13 mouse cellular contexts compared by ENCODE assay signal in the genomic region with DNA sequence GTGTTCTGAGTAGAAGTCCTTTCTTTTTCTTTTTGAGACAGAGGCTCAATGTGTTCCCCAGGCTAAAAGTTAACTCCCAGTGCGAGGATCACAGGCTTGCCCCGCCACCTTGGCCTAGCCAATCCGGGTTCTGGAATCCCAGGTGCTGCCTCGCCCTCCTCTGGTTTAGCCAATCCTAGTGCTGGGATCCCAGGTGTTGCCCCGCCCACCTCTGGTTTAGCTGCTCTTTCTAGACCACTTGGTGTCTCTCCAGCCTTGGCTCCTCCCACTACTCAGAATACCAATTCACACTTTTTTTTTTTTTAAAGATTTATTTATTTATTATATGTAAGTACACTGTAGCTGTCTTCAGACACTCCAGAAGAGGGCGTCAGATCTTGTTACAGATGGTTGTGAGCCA. TPM values are rescaled to one million over a fixed set of nuclear protein-coding genes. Genes with fewer than 3 reads are reported as not detected.
A peak's percentile ranks its signal among the peaks of the same experiment; 100 is the strongest.
DNase-seq lines count a peak whose midpoint lies in the region; ATAC-seq lines count a peak whose summit lies in the region.
"Had no signal": no experiment of that assay in that cellular context is flagged by ENCODE, and none has a peak within 500 bp of the region (broad histone marks: within the 10 kb centered on the region; RNA-seq: fewer than 3 reads in every experiment).

No protein-coding gene starts in this region.

- no peaks in the 10 kb centered on the region for H3K9me3 ChIP-seq in liver, embryonic 11.5 days (ENCODE audit: control insufficient read depth, low read length)
- H3K9me3 ChIP-seq in limb, embryonic 12.5 days: no peaks in the 10 kb centered on the region
- H3K9me3 ChIP-seq in stomach, embryonic 14.5 days (ENCODE audit: control insufficient read depth, low read depth, low read length): no peaks in the 10 kb centered on the region
- H3K9me3 ChIP-seq: liver, embryonic 13.5 days had no signal

- no peaks in the 10 kb centered on the region for H3K36me3 ChIP-seq in liver, embryonic 11.5 days (ENCODE audit: control insufficient read depth, insufficient read depth, low read length)
- H3K36me3 ChIP-seq in limb, embryonic 12.5 days: no peaks in the 10 kb centered on the region
- H3K36me3 ChIP-seq in stomach, embryonic 14.5 days (ENCODE audit: control insufficient read depth, insufficient read depth, low read length): no peaks in the 10 kb centered on the region
- H3K36me3 ChIP-seq: G1E; liver, embryonic 13.5 days had no signal

- ATAC-seq in liver, embryonic 11.5 days (replicated peaks; ENCODE audit: low FRiP score): no peak
- ATAC-seq in limb, embryonic 12.5 days (ENCODE audit: insufficient number of reproducible peaks, insufficient read depth, low FRiP score, low TSS enrichment, low read depth): no peak
- no peak for ATAC-seq in stomach, embryonic 14.5 days (ENCODE audit: insufficient number of reproducible peaks, insufficient read depth, low FRiP score, low read depth)
- ATAC-seq in erythroblast, adult 5-6 weeks (replicated peaks; ENCODE audit: low FRiP score, poor library complexity, severe bottlenecking): no peak

- DNase-seq in liver: peak; percentile 34
- DNase-seq in liver, embryonic 11.5 days (ENCODE audit: low spot score): no peak
- peak; percentile 52 for DNase-seq in embryo, embryonic 11 days
- DNase-seq in cerebellum, adult 18-20 months: no peak
- DNase-seq: adrenal gland, adult 2 months; gastrocnemius, postnatal 36 days; heart, postnatal 36 days; layer of hippocampus, adult 9-11 months; liver, embryonic 13.5 days had no signal

- H3K4me1 ChIP-seq in liver, embryonic 11.5 days (replicated peaks; ENCODE audit: control insufficient read depth, insufficient read depth, low read length): no peaks in the 10 kb centered on the region
- H3K4me1 ChIP-seq in limb, embryonic 12.5 days (replicated peaks): peaks cover 10% of the 10 kb centered on the region
- H3K4me1 ChIP-seq in stomach, embryonic 14.5 days (ENCODE audit: control insufficient read depth, insufficient read depth, low read length): peaks cover 3% of the 10 kb centered on the region; the same call in 1 of the 2 replicates

- peaks cover 35% of the 10 kb centered on the region for H3K27me3 ChIP-seq in liver, embryonic 11.5 days (replicated peaks; ENCODE audit: control insufficient read depth, insufficient read depth, low read length)
- peaks cover 60% of the 10 kb centered on the region for H3K27me3 ChIP-seq in limb, embryonic 12.5 days
- peaks cover 14% of the 10 kb centered on the region; the same call in 1 of the 2 replicates for H3K27me3 ChIP-seq in stomach, embryonic 14.5 days (ENCODE audit: control insufficient read depth, insufficient read depth, low read length)

- no peak overlapping the region for H3K4me2 ChIP-seq in liver, embryonic 11.5 days
- peak overlapping the region; percentile 24 for H3K4me2 ChIP-seq in limb, embryonic 12.5 days
- H3K4me2 ChIP-seq in stomach, embryonic 14.5 days (replicated peaks; ENCODE audit: low read depth, low read length): 0 out of 2 replicates have a peak overlapping the region, but pooled peaks have one; percentile 5
- H3K4me2 ChIP-seq: liver, embryonic 13.5 days had no signal

- no peak overlapping the region for H3K4me3 ChIP-seq in liver, embryonic 11.5 days (ENCODE audit: low read depth, low read length)
- H3K4me3 ChIP-seq in limb, embryonic 12.5 days (replicated peaks): no peak overlapping the region
- no peak overlapping the region for H3K4me3 ChIP-seq in stomach, embryonic 14.5 days (ENCODE audit: low read depth, low read length)
- H3K4me3 ChIP-seq: liver, embryonic 13.5 days had no signal

- 52% methylated on average over 6 of the region's 6 CpGs for WGBS in liver, embryonic 11.5 days
- WGBS in limb, embryonic 12.5 days: 43% methylated on average over 6 of the region's 6 CpGs
- 64% methylated on average over 6 of the region's 6 CpGs for WGBS in stomach, embryonic 14.5 days

- no peak overlapping the region for H3K9ac ChIP-seq in liver, embryonic 11.5 days (ENCODE audit: low read depth, low read length)
- H3K9ac ChIP-seq in limb, embryonic 12.5 days (replicated peaks): no peak overlapping the region
- H3K9ac ChIP-seq in stomach, embryonic 14.5 days (replicated peaks; ENCODE audit: low read depth, low read length): no peak overlapping the region
- H3K9ac ChIP-seq: liver, embryonic 13.5 days had no signal

- H3K27ac ChIP-seq in liver, embryonic 11.5 days (ENCODE audit: low read depth, low read length): no peak overlapping the region
- H3K27ac ChIP-seq in limb, embryonic 12.5 days: no peak overlapping the region
- H3K27ac ChIP-seq in stomach, embryonic 14.5 days (ENCODE audit: low read length): no peak overlapping the region
- H3K27ac ChIP-seq: liver, embryonic 13.5 days had no signal

RNA-seq across cellular contexts. Expression of a gene that starts 4.1 kb away (rescaled TPM):
- 10.5 and 12.3 TPM in 2 replicates for polyA plus RNA-seq in liver, embryonic 11.5 days (2014; fragmentation: Nextera tagmentation; extraction: Ambion mirVana)
- 3.5 and 4.1 TPM in 2 replicates for polyA plus RNA-seq in limb, embryonic 12.5 days (2016; fragmentation: Nextera tagmentation; extraction: Ambion mirVana)
- 12.7 and 15.3 TPM in 2 replicates for polyA plus RNA-seq in stomach, embryonic 14.5 days (2014; fragmentation: Nextera tagmentation; extraction: Ambion mirVana)
- 14.6 and 17.5 TPM in 2 replicates for total RNA-seq in erythroblast, adult 5-6 weeks (2015; ENCODE audit: low replicate concordance)
- total RNA-seq in erythroblast, adult 5-6 weeks (2017; ENCODE audit: low replicate concordance): 21.6 and 24.6 TPM in 2 replicates

Comparison
In these comparisons a context has a peak if more than half of its experiments do, and no peak if none do; other contexts are left out.
1. DNase-seq: peak in liver (single experiment) and embryo, embryonic 11 days (single experiment); none in liver, embryonic 11.5 days (single experiment) and cerebellum, adult 18-20 months (0 of 2).